Mouse (Mus musculus): ENCODE results near the gene Utp6. TPM values are rescaled to one million over a fixed set of nuclear protein-coding genes. Genes with fewer than 3 reads are reported as not detected.
"Not testable (repeated sequence)": the region's sequence is repeated elsewhere in the genome, so short reads cannot be mapped to it uniquely, and the experiment has no call there.

The Utp6 gene
- polyA plus RNA-seq, 1 experiment: 17.5 TPM

DNA sequence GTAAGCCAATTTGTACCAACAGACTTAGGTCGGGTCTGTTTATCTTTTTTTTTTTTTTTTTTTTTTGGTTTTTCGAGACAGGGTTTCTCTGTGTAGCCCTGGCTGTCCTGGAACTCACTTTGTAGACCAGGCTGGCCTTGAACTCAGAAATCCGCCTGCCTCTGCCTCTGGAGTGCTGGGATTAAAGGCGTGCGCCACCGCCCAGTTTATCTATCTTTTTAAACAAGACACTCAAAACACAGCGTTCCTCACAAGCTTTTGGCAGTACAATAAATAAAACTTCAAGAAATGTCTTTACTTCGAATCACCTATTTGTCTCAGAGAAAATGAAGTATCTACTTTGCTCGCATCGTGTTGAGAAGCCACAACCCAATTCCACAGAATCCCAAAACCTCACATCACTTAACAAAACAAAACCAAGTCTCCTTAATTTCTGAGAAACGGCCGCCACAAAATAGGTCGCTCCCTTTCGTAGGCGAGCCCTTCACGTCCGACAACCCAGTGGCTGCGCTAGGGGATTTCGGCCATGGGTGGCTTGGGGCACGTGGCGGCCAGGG lies 29.9 kb upstream of the Utp6 start:
- H3K4me2 ChIP-seq (ENCODE audit: low read depth): peak overlapping the region; percentile 81
- no peak overlapping the region for H3ac ChIP-seq (ENCODE audit: control insufficient read depth, insufficient read length)
- H3K79me2 ChIP-seq (ENCODE audit: control insufficient read depth, insufficient read depth): peaks cover 29% of the 10 kb centered on the region
- H3K27me3 ChIP-seq (ENCODE audit: control insufficient read depth, insufficient read depth, insufficient read length): no peaks in the 10 kb centered on the region
- H3K36me3 ChIP-seq (ENCODE audit: control insufficient read depth, insufficient read depth): peaks cover 10% of the 10 kb centered on the region
- peak overlapping the region; percentile 80 for H3K4me3 ChIP-seq
- no peak for TF ChIP-seq POLR2A (IDR thresholded peaks at IDR 0.05; ENCODE audit: insufficient read length, low read depth)
- TF ChIP-seq MYOG (IDR thresholded peaks at IDR 0.05; ENCODE audit: control insufficient read depth in 1 of 3, insufficient read depth in 1 of 3, insufficient read length in 2 of 3, low read depth in 2 of 3): no peak
- no peak for TF ChIP-seq SRF (IDR thresholded peaks at IDR 0.05; ENCODE audit: control insufficient read depth, insufficient read length, low read depth)

GRCm38 (mm10) chr11:79991600-79991999 lies 29.4 kb upstream of the Utp6 start:
- Histone ChIP-seq H3K27me3 (ENCODE audit: control insufficient read depth, insufficient read depth, insufficient read length) (no peaks in the 10 kb centered on the region), H3K4me2 (ENCODE audit: low read depth) (no peak overlapping the region), H3K4me3 (peak overlapping the region; percentile 80), H3ac (ENCODE audit: control insufficient read depth, insufficient read length) (no peak overlapping the region), H3K36me3 (ENCODE audit: control insufficient read depth, insufficient read depth) (peaks cover 7% of the 10 kb centered on the region), H3K79me2 (ENCODE audit: control insufficient read depth, insufficient read depth) (peaks cover 25% of the 10 kb centered on the region)
- TF ChIP-seq E2F4 (IDR thresholded peaks at IDR 0.05; ENCODE audit: insufficient read depth) (no peak), POLR2AphosphoS2 (IDR thresholded peaks at IDR 0.05; ENCODE audit: insufficient read length, low read depth) (no peak), REST (IDR thresholded peaks at IDR 0.05; ENCODE audit: insufficient read depth, insufficient read length) (no peak), MAX (IDR thresholded peaks at IDR 0.05; ENCODE audit: low read depth) (no peak), SRF (IDR thresholded peaks at IDR 0.05; ENCODE audit: control insufficient read depth, insufficient read length, low read depth) (no peak), MYOD1 (IDR thresholded peaks at IDR 0.05; ENCODE audit: control insufficient read depth in 1 of 3, insufficient read length in 2 of 3, low read depth in 2 of 3) (no peak), TCF3 (IDR thresholded peaks at IDR 0.05; ENCODE audit: insufficient read length, low read depth) (no peak), MYOG (IDR thresholded peaks at IDR 0.05; ENCODE audit: control insufficient read depth in 1 of 3, insufficient read depth in 1 of 3, insufficient read length in 2 of 3, low read depth in 2 of 3) (no peak), CEBPB (IDR thresholded peaks at IDR 0.05; ENCODE audit: insufficient read depth, poor library complexity, severe bottlenecking) (no peak), TCF12 (IDR thresholded peaks at IDR 0.05; ENCODE audit: insufficient read depth, poor library complexity, severe bottlenecking) (no peak), USF1 (IDR thresholded peaks at IDR 0.05; ENCODE audit: low read depth) (no peak), POLR2A (IDR thresholded peaks at IDR 0.05; ENCODE audit: insufficient read length, low read depth) (no peak)

GRCm38 (mm10) chr11:79990120-79990519 lies 27.9 kb upstream of the Utp6 start:
- Histone ChIP-seq H3K4me2 (ENCODE audit: low read depth) (no peak overlapping the region), H3K36me3 (ENCODE audit: control insufficient read depth, insufficient read depth) (no peaks in the 10 kb centered on the region), H3K27me3 (ENCODE audit: control insufficient read depth, insufficient read depth, insufficient read length) (peaks cover 1% of the 10 kb centered on the region), H3K4me3 (no peak overlapping the region), H3ac (ENCODE audit: control insufficient read depth, insufficient read length) (no peak overlapping the region), H3K79me2 (ENCODE audit: control insufficient read depth, insufficient read depth) (peaks cover 18% of the 10 kb centered on the region)
- TF ChIP-seq REST (IDR thresholded peaks at IDR 0.05; ENCODE audit: insufficient read depth, insufficient read length): no peak
- TF ChIP-seq POLR2AphosphoS2 (IDR thresholded peaks at IDR 0.05; ENCODE audit: insufficient read length, low read depth): no peak
- TF ChIP-seq USF1 (IDR thresholded peaks at IDR 0.05; ENCODE audit: low read depth): no peak
- TF ChIP-seq POLR2A (IDR thresholded peaks at IDR 0.05; ENCODE audit: insufficient read length, low read depth): no peak
- TF ChIP-seq MAX (IDR thresholded peaks at IDR 0.05; ENCODE audit: low read depth): no peak
- no peak for TF ChIP-seq TCF3 (IDR thresholded peaks at IDR 0.05; ENCODE audit: insufficient read length, low read depth)
- no peak for TF ChIP-seq CEBPB (IDR thresholded peaks at IDR 0.05; ENCODE audit: insufficient read depth, poor library complexity, severe bottlenecking)
- no peak for TF ChIP-seq SRF (IDR thresholded peaks at IDR 0.05; ENCODE audit: control insufficient read depth, insufficient read length, low read depth)
- TF ChIP-seq MYOD1 (IDR thresholded peaks at IDR 0.05; ENCODE audit: control insufficient read depth in 1 of 3, insufficient read length in 2 of 3, low read depth in 2 of 3): no peak
- TF ChIP-seq MYOG (IDR thresholded peaks at IDR 0.05; ENCODE audit: control insufficient read depth in 1 of 3, insufficient read depth in 1 of 3, insufficient read length in 2 of 3, low read depth in 2 of 3): no peak
- no peak for TF ChIP-seq E2F4 (IDR thresholded peaks at IDR 0.05; ENCODE audit: insufficient read depth)
- TF ChIP-seq TCF12 (IDR thresholded peaks at IDR 0.05; ENCODE audit: insufficient read depth, poor library complexity, severe bottlenecking): no peak

DNA sequence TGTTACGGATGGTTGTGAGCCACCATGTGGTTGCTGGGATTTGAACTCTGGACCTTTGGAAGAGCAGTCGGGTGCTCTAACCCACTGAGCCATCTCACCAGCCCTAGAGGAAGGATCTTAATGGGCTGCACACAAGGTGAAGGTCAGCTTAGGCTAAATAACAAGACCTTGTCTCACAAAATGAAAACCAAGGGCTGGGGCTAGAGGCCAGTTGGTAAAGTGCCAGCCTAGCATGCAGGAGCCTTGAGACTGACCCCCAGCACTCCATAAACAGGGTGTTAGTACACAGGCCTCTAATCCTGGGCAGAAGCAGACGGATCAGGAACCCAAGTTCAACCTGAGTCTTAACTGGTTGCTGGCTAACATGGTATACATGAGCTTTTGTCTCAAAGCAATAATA lies 25.7 kb upstream of the Utp6 start:
- H3K4me2 ChIP-seq (ENCODE audit: low read depth): no peak overlapping the region
- H3K36me3 ChIP-seq (ENCODE audit: control insufficient read depth, insufficient read depth): no peaks in the 10 kb centered on the region
- H3K27me3 ChIP-seq (ENCODE audit: control insufficient read depth, insufficient read depth, insufficient read length): peaks cover 4% of the 10 kb centered on the region
- TF ChIP-seq REST (IDR thresholded peaks at IDR 0.05; ENCODE audit: insufficient read depth, insufficient read length) (no peak), E2F4 (IDR thresholded peaks at IDR 0.05; ENCODE audit: insufficient read depth) (no peak), TCF3 (IDR thresholded peaks at IDR 0.05; ENCODE audit: insufficient read length, low read depth) (no peak)
- no peak overlapping the region for H3K4me3 ChIP-seq
- H3ac ChIP-seq (ENCODE audit: control insufficient read depth, insufficient read length): no peak overlapping the region
- no peaks in the 10 kb centered on the region for H3K79me2 ChIP-seq (ENCODE audit: control insufficient read depth, insufficient read depth)

GRCm38 (mm10) chr11:79986886-79987285 lies 24.7 kb upstream of the Utp6 start:
- TF ChIP-seq CEBPB (IDR thresholded peaks at IDR 0.05; ENCODE audit: insufficient read depth, poor library complexity, severe bottlenecking) (no peak), TCF12 (IDR thresholded peaks at IDR 0.05; ENCODE audit: insufficient read depth, poor library complexity, severe bottlenecking) (no peak), MYOG (IDR thresholded peaks at IDR 0.05; ENCODE audit: control insufficient read depth in 1 of 3, insufficient read depth in 1 of 3, insufficient read length in 2 of 3, low read depth in 2 of 3) (no peak), REST (IDR thresholded peaks at IDR 0.05; ENCODE audit: insufficient read depth, insufficient read length) (no peak), SRF (IDR thresholded peaks at IDR 0.05; ENCODE audit: control insufficient read depth, insufficient read length, low read depth) (no peak), POLR2A (IDR thresholded peaks at IDR 0.05; ENCODE audit: insufficient read length, low read depth) (no peak), TCF3 (IDR thresholded peaks at IDR 0.05; ENCODE audit: insufficient read length, low read depth) (no peak), E2F4 (IDR thresholded peaks at IDR 0.05; ENCODE audit: insufficient read depth) (no peak), MAX (IDR thresholded peaks at IDR 0.05; ENCODE audit: low read depth) (no peak), USF1 (IDR thresholded peaks at IDR 0.05; ENCODE audit: low read depth) (no peak), MYOD1 (IDR thresholded peaks at IDR 0.05; ENCODE audit: control insufficient read depth in 1 of 3, insufficient read length in 2 of 3, low read depth in 2 of 3) (no peak), POLR2AphosphoS2 (IDR thresholded peaks at IDR 0.05; ENCODE audit: insufficient read length, low read depth) (no peak)
- Histone ChIP-seq H3K27me3 (ENCODE audit: control insufficient read depth, insufficient read depth, insufficient read length) (peaks cover 4% of the 10 kb centered on the region), H3K79me2 (ENCODE audit: control insufficient read depth, insufficient read depth) (no peaks in the 10 kb centered on the region), H3K4me3 (no peak overlapping the region), H3ac (ENCODE audit: control insufficient read depth, insufficient read length) (no peak overlapping the region), H3K36me3 (ENCODE audit: control insufficient read depth, insufficient read depth) (no peaks in the 10 kb centered on the region), H3K4me2 (ENCODE audit: low read depth) (no peak overlapping the region)

- not testable (repeated sequence) for H3K27me3 ChIP-seq (ENCODE audit: control insufficient read depth, insufficient read depth, insufficient read length); H3K79me2 ChIP-seq (ENCODE audit: control insufficient read depth, insufficient read depth); H3ac ChIP-seq (ENCODE audit: control insufficient read depth, insufficient read length); H3K36me3 ChIP-seq (ENCODE audit: control insufficient read depth, insufficient read depth); H3K4me2 ChIP-seq (ENCODE audit: low read depth); H3K4me3 ChIP-seq
Observed at GRCm38 (mm10) chr11:79977747-79978146, 15.6 kb upstream of the Utp6 start.

DNA sequence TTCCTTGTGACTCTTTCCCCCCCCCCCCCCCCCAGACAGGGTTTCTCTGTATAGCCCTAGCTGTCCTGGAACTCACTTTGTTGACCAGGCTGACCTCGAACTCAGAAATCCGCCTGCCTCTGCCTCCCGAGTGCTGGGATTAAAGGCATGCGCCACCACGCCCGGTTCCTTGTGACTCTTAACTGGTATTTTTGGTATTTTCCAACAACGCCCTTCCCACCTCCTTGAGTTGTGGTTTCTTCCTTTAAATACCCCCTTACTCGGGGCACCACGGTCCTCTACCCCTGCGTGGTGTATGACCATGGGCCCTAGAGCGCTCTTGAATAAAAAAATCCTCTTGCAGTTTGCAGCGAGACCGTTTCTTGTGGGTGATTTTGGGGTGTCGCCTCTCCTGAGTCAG lies 14.9 kb upstream of the Utp6 start:
- not testable (repeated sequence) for H3K79me2 ChIP-seq (ENCODE audit: control insufficient read depth, insufficient read depth); H3K4me3 ChIP-seq; H3ac ChIP-seq (ENCODE audit: control insufficient read depth, insufficient read length); H3K36me3 ChIP-seq (ENCODE audit: control insufficient read depth, insufficient read depth); H3K27me3 ChIP-seq (ENCODE audit: control insufficient read depth, insufficient read depth, insufficient read length); H3K4me2 ChIP-seq (ENCODE audit: low read depth)

GRCm38 (mm10) chr11:79976645-79977044 lies 14.5 kb upstream of the Utp6 start:
- H3K27me3 ChIP-seq (ENCODE audit: control insufficient read depth, insufficient read depth, insufficient read length); H3K4me3 ChIP-seq; H3K4me2 ChIP-seq (ENCODE audit: low read depth); H3K36me3 ChIP-seq (ENCODE audit: control insufficient read depth, insufficient read depth); H3K79me2 ChIP-seq (ENCODE audit: control insufficient read depth, insufficient read depth); H3ac ChIP-seq (ENCODE audit: control insufficient read depth, insufficient read length): not testable (repeated sequence)

All from myocyte (in vitro differentiated cells).